ENCODE assay signal across 11 mouse cellular contexts in genomic region chr19:57642980-57643379, GRCm38 (mm10). TPM values are rescaled to one million over a fixed set of nuclear protein-coding genes. Genes with fewer than 3 reads are reported as not detected.
A peak's percentile ranks its signal among the peaks of the same experiment; 100 is the strongest.
DNase-seq lines count a peak whose midpoint lies in the region; ATAC-seq and TF ChIP-seq lines count a peak whose summit lies in the region.
"Had no signal": no experiment of that assay in that cellular context is flagged by ENCODE, and none has a peak within 500 bp of the region (broad histone marks: within the 10 kb centered on the region; RNA-seq: fewer than 3 reads in every experiment).

No protein-coding gene starts in this region.

- no peaks in the 10 kb centered on the region for H3K9me3 ChIP-seq in heart, embryonic 10.5 days
- no peaks in the 10 kb centered on the region for H3K9me3 ChIP-seq in midbrain, postnatal 0 days (ENCODE audit: low read length)
- no peaks in the 10 kb centered on the region for H3K9me3 ChIP-seq in midbrain, embryonic 10.5 days (replicated peaks)
- H3K9me3 ChIP-seq: heart, embryonic 12.5 days; neural tube, embryonic 13.5 days had no signal

- H3K27ac ChIP-seq in heart, adult 2 months: no peak overlapping the region
- no peak overlapping the region for H3K27ac ChIP-seq in heart, embryonic 10.5 days
- no peak overlapping the region for H3K27ac ChIP-seq in midbrain, postnatal 0 days (ENCODE audit: low read depth, low read length)
- H3K27ac ChIP-seq in midbrain, embryonic 10.5 days (replicated peaks): no peak overlapping the region
- H3K27ac ChIP-seq: neural tube, embryonic 13.5 days had no signal

- DNase-seq in heart, adult 2 months: no peak
- no peak for DNase-seq in heart, embryonic 10.5 days (ENCODE audit: low spot score)
- peak; percentile 73 for DNase-seq in midbrain, postnatal 0 days (ENCODE audit: low spot score)
- DNase-seq in midbrain, embryonic 10.5 days (ENCODE audit: low spot score): no peak
- DNase-seq in embryo, embryonic 11.5 days (ENCODE audit: low read depth, low spot score): peak; percentile 36
- peak; percentile 34 for DNase-seq in telencephalon, adult 2 months (ENCODE audit: low read depth, low spot score)
- DNase-seq in kidney, postnatal 14 days: no peak
- no peak for DNase-seq in layer of hippocampus, adult 9-11 months
- DNase-seq: adrenal gland, postnatal 25 days had no signal

- H3K36me3 ChIP-seq in heart, adult 2 months (ENCODE audit: control insufficient read depth, insufficient read depth, low read length): no peaks in the 10 kb centered on the region
- peaks cover 10% of the 10 kb centered on the region; the same call in 1 of the 2 replicates for H3K36me3 ChIP-seq in heart, embryonic 10.5 days
- H3K36me3 ChIP-seq in midbrain, postnatal 0 days (ENCODE audit: insufficient read depth, low read length): no peaks in the 10 kb centered on the region
- 0 out of 2 replicates have a peak, but pooled peaks cover 5% of the 10 kb centered on the region for H3K36me3 ChIP-seq in midbrain, embryonic 10.5 days
- H3K36me3 ChIP-seq: heart, embryonic 12.5 days had no signal

- TF ChIP-seq POLR2A in heart, adult 2 months (IDR thresholded peaks at IDR 0.05; ENCODE audit: insufficient read depth, low read depth, low read length): no peak

- TF ChIP-seq CTCF in heart, adult 2 months (IDR thresholded peaks at IDR 0.05): peak; percentile 85
- TF ChIP-seq CTCF in midbrain, postnatal 0 days (IDR thresholded peaks at IDR 0.05): peak; percentile 75

- no peak overlapping the region for H3K9ac ChIP-seq in heart, adult 2 months (ENCODE audit: low read depth, low read length)
- no peak overlapping the region for H3K9ac ChIP-seq in midbrain, postnatal 0 days (replicated peaks; ENCODE audit: low read length, poor library complexity, severe bottlenecking)
- H3K9ac ChIP-seq: heart, embryonic 12.5 days; neural tube, embryonic 13.5 days had no signal

- no peak for ATAC-seq in midbrain, postnatal 0 days (ENCODE audit: low FRiP score)

- H3K4me2 ChIP-seq in midbrain, postnatal 0 days (ENCODE audit: low read depth, low read length, poor library complexity, severe bottlenecking): no peak overlapping the region
- H3K4me2 ChIP-seq: heart, embryonic 12.5 days; neural tube, embryonic 13.5 days had no signal

- no peak for TF ChIP-seq EP300 in heart, adult 2 months (IDR thresholded peaks at IDR 0.05; ENCODE audit: insufficient read depth, low read depth, low read length)

- no peaks in the 10 kb centered on the region for H3K27me3 ChIP-seq in heart, adult 2 months (ENCODE audit: control insufficient read depth, insufficient read depth, low read length)
- no peaks in the 10 kb centered on the region for H3K27me3 ChIP-seq in heart, embryonic 10.5 days (ENCODE audit: insufficient read depth, poor library complexity, severe bottlenecking)
- H3K27me3 ChIP-seq in midbrain, postnatal 0 days (ENCODE audit: insufficient read depth, low read length): no peaks in the 10 kb centered on the region
- H3K27me3 ChIP-seq in midbrain, embryonic 10.5 days (ENCODE audit: low read depth, poor library complexity, severe bottlenecking): no peaks in the 10 kb centered on the region
- H3K27me3 ChIP-seq: heart, embryonic 12.5 days; neural tube, embryonic 13.5 days had no signal

- H3K4me3 ChIP-seq in heart, adult 2 months: no peak overlapping the region
- no peak overlapping the region for H3K4me3 ChIP-seq in heart, embryonic 10.5 days
- H3K4me3 ChIP-seq in midbrain, postnatal 0 days (ENCODE audit: low read depth, low read length): no peak overlapping the region
- no peak overlapping the region for H3K4me3 ChIP-seq in midbrain, embryonic 10.5 days
- H3K4me3 ChIP-seq: heart, embryonic 12.5 days; neural tube, embryonic 13.5 days had no signal

- WGBS in heart, adult 2 months: 54% methylated on average over 2 of the region's 2 CpGs
- WGBS in heart, embryonic 10.5 days: 76% methylated on average over 2 of the region's 2 CpGs
- 65% methylated on average over 2 of the region's 2 CpGs for WGBS in midbrain, postnatal 0 days
- WGBS in midbrain, embryonic 10.5 days: 85% methylated on average over 2 of the region's 2 CpGs

- intact Hi-C loops in heart, adult 2 months (cut with DNase I): loop anchor here (1.0 to 5.0 kb wide), 3 partner anchors 160 to 726 kb away; no protein-coding TSS in a partner anchor

- no peaks in the 10 kb centered on the region for H3K4me1 ChIP-seq in heart, adult 2 months (ENCODE audit: control insufficient read depth, insufficient read depth, low read length)
- no peaks in the 10 kb centered on the region for H3K4me1 ChIP-seq in heart, embryonic 10.5 days
- no peaks in the 10 kb centered on the region for H3K4me1 ChIP-seq in midbrain, postnatal 0 days (ENCODE audit: insufficient read depth, low read length)
- no peaks in the 10 kb centered on the region for H3K4me1 ChIP-seq in midbrain, embryonic 10.5 days
- H3K4me1 ChIP-seq: heart, embryonic 12.5 days had no signal

- H3K79me2 ChIP-seq in heart, adult 2 months (replicated peaks; ENCODE audit: control insufficient read depth, insufficient read depth, low read length): no peaks in the 10 kb centered on the region

RNA-seq across cellular contexts. Expression of gene Atrnl1, which starts 32.1 kb away (rescaled TPM):
- total RNA-seq in heart, adult 2 months (2021): 10 to 100 TPM; 13.4 to 14.2 TPM
- polyA plus RNA-seq in heart, adult 2 months (2012; rRNA removed): 6.3 and 10.0 TPM in 2 replicates
- 3.2 and 5.1 TPM in 2 replicates for polyA plus RNA-seq in heart, embryonic 10.5 days (2016; fragmentation: Nextera tagmentation; extraction: Ambion mirVana)
- 60.5 and 80.5 TPM in 2 replicates for total RNA-seq in midbrain, postnatal 0 days (2014; rRNA removed)
- polyA plus RNA-seq in midbrain, postnatal 0 days (2015; fragmentation: Nextera tagmentation; extraction: Ambion mirVana): 4.9 and 5.4 TPM in 2 replicates
- polyA plus RNA-seq in midbrain, embryonic 10.5 days (2016; fragmentation: Nextera tagmentation; extraction: Ambion mirVana): 3.0 and 4.1 TPM in 2 replicates

Comparison
In these comparisons a context has a peak if more than half of its experiments do, and no peak if none do; other contexts are left out.
1. DNase-seq: peak in midbrain, postnatal 0 days (single experiment), embryo, embryonic 11.5 days (single experiment) and telencephalon, adult 2 months (single experiment); none in heart, adult 2 months (0 of 2), heart, embryonic 10.5 days (single experiment), midbrain, embryonic 10.5 days (single experiment), kidney, postnatal 14 days (single experiment) and layer of hippocampus, adult 9-11 months (single experiment).